Mouse (Mus musculus): ENCODE measurements around the gene Antxr1. TPM values are rescaled to one million over a fixed set of nuclear protein-coding genes. Genes with fewer than 3 reads are reported as not detected.
A peak's percentile ranks its signal among the peaks of the same experiment; 100 is the strongest.

The Antxr1 gene
- total and polyA plus RNA-seq, 3 experiments: 0.16 to 0.23 (median 0.21) TPM

- Histone ChIP-seq H3K4me3 (replicated peaks in 1 of 3; ENCODE audit: low read depth in 2 of 3, low read length in 2 of 3, poor library complexity in 1 of 3) (no peak overlapping the region), H3K4me2 (ENCODE audit: insufficient read depth, low read depth, poor library complexity, severe bottlenecking) (no peak overlapping the region), H3K9me3 (replicated peaks; ENCODE audit: low read length) (peaks cover 7% of the 10 kb centered on the region), H3K9ac (ENCODE audit: insufficient read depth, low read depth) (no peak overlapping the region), H3K36me3 (replicated peaks in 1 of 2; ENCODE audit: control insufficient read depth in 1 of 2, insufficient read depth in 1 of 2, low read length in 1 of 2) (no peaks in the 10 kb centered on the region), H3K79me2 (replicated peaks; ENCODE audit: control insufficient read depth, extremely low read depth, insufficient read depth, poor library complexity, severe bottlenecking) (no peaks in the 10 kb centered on the region), H3K27ac (ENCODE audit: insufficient read depth, low read depth) (no peak overlapping the region), H3K27me3 (replicated peaks) (no peaks in the 10 kb centered on the region), H3K4me1 (ENCODE audit: control insufficient read depth in 1 of 2, insufficient read depth in 2 of 2) (peaks cover 8 to 17% of the 10 kb centered on the region in 2 experiments; a peak in 3 of 4 replicates)
- no peak for DNase-seq (ENCODE audit: extremely low read depth)
- dilution Hi-C loops (cut with MboI; ENCODE audit: extremely low pct_ligation_motif_present, extremely low pct_unique_long_range_greater_than_20kb, low sequenced_read_pairs): no loop called here
- in situ Hi-C loops (cut with MboI; ENCODE audit: low pct_ligation_motif_present, low pct_unique_long_range_greater_than_20kb, low sequenced_read_pairs): no loop called here
- no peak for TF ChIP-seq E2F4 (IDR thresholded peaks at IDR 0.05; ENCODE audit: insufficient replicate concordance, low read depth, low read length)
- TF ChIP-seq UBTF (IDR thresholded peaks at IDR 0.05; ENCODE audit: low read depth, low read length): no peak
- TF ChIP-seq HCFC1 (IDR thresholded peaks at IDR 0.05; ENCODE audit: low read depth, low read length): no peak
- no peak for TF ChIP-seq KAT2A (IDR thresholded peaks at IDR 0.05; ENCODE audit: insufficient replicate concordance, low read length)
- TF ChIP-seq ZNF384 (IDR thresholded peaks at IDR 0.05; ENCODE audit: low read depth, low read length): no peak
- TF ChIP-seq MAX (IDR thresholded peaks at IDR 0.05; ENCODE audit: low read length): no peak
- no peak for TF ChIP-seq TBP (conservative IDR thresholded peaks at IDR 0.05; ENCODE audit: low read depth, low read length)
- no peak for TF ChIP-seq TCF12 (IDR thresholded peaks at IDR 0.05; ENCODE audit: low read depth, low read length)
Measured at GRCm38 (mm10) chr6:87130628-87131027, 205.0 kb downstream of the Antxr1 start.

- H3K79me2 ChIP-seq (replicated peaks; ENCODE audit: control insufficient read depth, extremely low read depth, insufficient read depth, poor library complexity, severe bottlenecking): no peaks in the 10 kb centered on the region
- no peak overlapping the region for H3K9ac ChIP-seq (ENCODE audit: insufficient read depth, low read depth)
- peaks cover 7% of the 10 kb centered on the region for H3K9me3 ChIP-seq (replicated peaks; ENCODE audit: low read length)
- dilution Hi-C loops (cut with MboI; ENCODE audit: extremely low pct_ligation_motif_present, extremely low pct_unique_long_range_greater_than_20kb, low sequenced_read_pairs) (no loop called here), in situ Hi-C loops (cut with MboI; ENCODE audit: low pct_ligation_motif_present, low pct_unique_long_range_greater_than_20kb, low sequenced_read_pairs) (no loop called here)
- no peak for DNase-seq (ENCODE audit: extremely low read depth)
- peaks cover 8 to 17% of the 10 kb centered on the region in 2 experiments; a peak in 3 of 4 replicates for H3K4me1 ChIP-seq (ENCODE audit: control insufficient read depth in 1 of 2, insufficient read depth in 2 of 2)
- H3K4me3 ChIP-seq (replicated peaks in 1 of 3; ENCODE audit: low read depth in 2 of 3, low read length in 2 of 3, poor library complexity in 1 of 3): no peak overlapping the region
- H3K36me3 ChIP-seq (replicated peaks in 1 of 2; ENCODE audit: control insufficient read depth in 1 of 2, insufficient read depth in 1 of 2, low read length in 1 of 2): no peaks in the 10 kb centered on the region
- no peaks in the 10 kb centered on the region for H3K27me3 ChIP-seq (replicated peaks)
- TF ChIP-seq SIN3A (IDR thresholded peaks at IDR 0.05; ENCODE audit: low read length) (no peak), MAFK (IDR thresholded peaks at IDR 0.05; ENCODE audit: insufficient replicate concordance, low read length) (no peak), RCOR1 (conservative IDR thresholded peaks at IDR 0.05; ENCODE audit: low read depth, low read length) (no peak)
- no peak overlapping the region for H3K27ac ChIP-seq (ENCODE audit: insufficient read depth, low read depth)
- H3K4me2 ChIP-seq (ENCODE audit: insufficient read depth, low read depth, poor library complexity, severe bottlenecking): no peak overlapping the region
Measured at GRCm38 (mm10) chr6:87129861-87130260, 205.8 kb downstream of the Antxr1 start.

- Histone ChIP-seq H3K4me3 (replicated peaks in 1 of 3; ENCODE audit: low read depth in 2 of 3, low read length in 2 of 3, poor library complexity in 1 of 3) (no peak overlapping the region), H3K9me3 (replicated peaks; ENCODE audit: low read length) (peaks cover 7% of the 10 kb centered on the region), H3K4me1 (ENCODE audit: control insufficient read depth in 1 of 2, insufficient read depth in 2 of 2) (peaks cover 12 to 17% of the 10 kb centered on the region in 2 experiments; a peak in 3 of 4 replicates), H3K27me3 (replicated peaks) (no peaks in the 10 kb centered on the region), H3K4me2 (ENCODE audit: insufficient read depth, low read depth, poor library complexity, severe bottlenecking) (no peak overlapping the region), H3K9ac (ENCODE audit: insufficient read depth, low read depth) (no peak overlapping the region), H3K79me2 (replicated peaks; ENCODE audit: control insufficient read depth, extremely low read depth, insufficient read depth, poor library complexity, severe bottlenecking) (no peaks in the 10 kb centered on the region), H3K27ac (ENCODE audit: insufficient read depth, low read depth) (no peak overlapping the region), H3K36me3 (replicated peaks in 1 of 2; ENCODE audit: control insufficient read depth in 1 of 2, insufficient read depth in 1 of 2, low read length in 1 of 2) (no peaks in the 10 kb centered on the region)
- peak; percentile 39 for DNase-seq (ENCODE audit: extremely low read depth)
- no peak for TF ChIP-seq CHD1 (IDR thresholded peaks at IDR 0.05; ENCODE audit: low read depth, low read length)
- no peak for TF ChIP-seq ELF1 (IDR thresholded peaks at IDR 0.05; ENCODE audit: low read depth, low read length)
- no peak for TF ChIP-seq TCF12 (IDR thresholded peaks at IDR 0.05; ENCODE audit: low read depth, low read length)
- no peak for TF ChIP-seq MEF2A (IDR thresholded peaks at IDR 0.05; ENCODE audit: borderline replicate concordance, low read depth, low read length)
- peak; percentile 55 for TF ChIP-seq BHLHE40 (IDR thresholded peaks at IDR 0.05; ENCODE audit: low read depth, low read length)
- TF ChIP-seq IRF4 (IDR thresholded peaks at IDR 0.05; ENCODE audit: low read depth, low read length): peak; percentile 43
- TF ChIP-seq PAX5 (IDR thresholded peaks at IDR 0.05; ENCODE audit: low read length): no peak
- no peak for TF ChIP-seq ETS1 (conservative IDR thresholded peaks at IDR 0.05; ENCODE audit: low read depth, low read length)
- TF ChIP-seq GABPA (IDR thresholded peaks at IDR 0.05; ENCODE audit: insufficient replicate concordance, low read depth, low read length): no peak
- no peak for TF ChIP-seq HCFC1 (IDR thresholded peaks at IDR 0.05; ENCODE audit: low read depth, low read length)
- TF ChIP-seq MXI1 (IDR thresholded peaks at IDR 0.05; ENCODE audit: low read depth, low read length): no peak
- TF ChIP-seq CHD2 (IDR thresholded peaks at IDR 0.05; ENCODE audit: low read length): peak; percentile 58; the same call in 1 of the 2 replicates
- no peak for TF ChIP-seq TBP (conservative IDR thresholded peaks at IDR 0.05; ENCODE audit: low read depth, low read length)
- TF ChIP-seq CTCF (conservative IDR thresholded peaks at IDR 0.05 in 1 of 2, IDR thresholded peaks at IDR 0.05 in 1 of 2; ENCODE audit: low read depth in 2 of 2, low read length in 2 of 2): no peak
- peak; percentile 30; the same call in 1 of the 2 replicates for TF ChIP-seq EP300 (IDR thresholded peaks at IDR 0.05; ENCODE audit: low read length)
- dilution Hi-C loops (cut with MboI; ENCODE audit: extremely low pct_ligation_motif_present, extremely low pct_unique_long_range_greater_than_20kb, low sequenced_read_pairs): no loop called here
- in situ Hi-C loops (cut with MboI; ENCODE audit: low pct_ligation_motif_present, low pct_unique_long_range_greater_than_20kb, low sequenced_read_pairs): no loop called here
Measured at GRCm38 (mm10) chr6:87127049-87127753, 208.4 kb downstream of the Antxr1 start.
